Mouse (Mus musculus) limb, embryonic 15.5 days (tissue): ENCODE results near the gene 4430402I18Rik. TPM values are rescaled to one million over a fixed set of nuclear protein-coding genes. Genes with fewer than 3 reads are reported as not detected.
A peak's percentile ranks its signal among the peaks of the same experiment; 100 is the strongest.

Experiments used
- ATAC-seq: fragments of 200-750 bp; cut with Nextera tagmentation; 2 replicates; pipeline ENCODE4 v1.8.0; 2017; ENCODE audit warnings: low read depth, moderate TSS enrichment; ENCODE audit not compliant: insufficient number of reproducible peaks, low FRiP score, low TSS enrichment
- H3K27ac ChIP-seq: fragments of 300-500 bp; sonication (generic); 2 replicates; pipeline ENCODE4 v1.5.1; 2015; ENCODE audit warnings: moderate library complexity, mild to moderate bottlenecking, inconsistent platforms
- H3K27me3 ChIP-seq: fragments of 300-500 bp; sonication (generic); 2 replicates; pipeline ENCODE4 v1.6.1; 2015; ENCODE audit warnings: inconsistent platforms
- H3K36me3 ChIP-seq: fragments of 300-500 bp; sonication (generic); 2 replicates; pipeline ENCODE4 v1.6.1; 2015; ENCODE audit warnings: inconsistent platforms
- H3K4me1 ChIP-seq: fragments of 300-500 bp; sonication (generic); 2 replicates; pipeline ENCODE4 v1.6.1; 2015; ENCODE audit warnings: inconsistent platforms
- H3K4me2 ChIP-seq: fragments of 300-500 bp; sonication (generic); 2 replicates; pipeline ENCODE4 v1.6.1; 2015; ENCODE audit warnings: mild to moderate bottlenecking, inconsistent platforms
- H3K4me3 ChIP-seq: fragments of 300-500 bp; sonication (generic); 2 replicates; pipeline ENCODE4 v1.5.1; 2015; ENCODE audit warnings: mild to moderate bottlenecking, inconsistent platforms
- H3K9ac ChIP-seq: fragments of 300-500 bp; sonication (generic); 2 replicates; pipeline ENCODE4 v1.6.1; 2015; ENCODE audit warnings: inconsistent platforms
- H3K9me3 ChIP-seq: fragments of 300-500 bp; sonication (generic); 2 replicates; pipeline ENCODE4 v1.6.1; 2016; ENCODE audit warnings: inconsistent platforms
- WGBS: fragments of 180-500 bp; shearing (Covaris S2); methylation state at CpG from one replicate; pipeline ENCODE4 v1.1.7; 2015; 5-methylcytosine and 5-hydroxymethylcytosine counted together
- polyA plus RNA-seq: library from polyadenylated mRNA; unstranded; fragments of >200 nt; fragmentation: Nextera tagmentation; extraction: Ambion mirVana; gene quantifications from 2 replicates; pipeline ENCODE4 v1.2.1, GENCODE M21; 2015

Gene 4430402I18Rik
- polyA plus RNA-seq, 1 experiment from 2014 or later, result 0.47 TPM

DNA sequence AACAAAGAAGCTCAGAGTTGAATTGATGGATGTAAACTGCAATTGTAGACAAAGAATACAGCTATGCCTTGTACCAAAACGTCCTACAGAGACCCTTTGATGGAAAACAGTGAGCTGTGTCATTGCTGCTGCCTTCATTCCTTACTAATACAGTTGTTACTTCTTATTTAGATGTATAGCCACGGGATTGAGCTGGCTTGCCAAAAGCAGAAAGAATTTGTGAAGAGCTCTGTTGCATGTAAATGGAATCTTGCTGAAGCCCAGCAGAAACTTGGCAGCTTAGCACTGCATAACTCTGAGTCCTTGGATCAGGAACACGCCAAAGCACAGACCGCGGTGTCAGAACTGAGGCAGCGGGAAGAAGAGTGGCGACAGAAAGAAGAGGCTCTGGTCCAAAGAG, 27.3 kb upstream of the 4430402I18Rik start:
- H3K4me1 ChIP-seq, result peaks cover 11% of the 10 kb centered on the region
- no peak for ATAC-seq
- no peak overlapping the region for H3K4me3 ChIP-seq
- no peaks in the 10 kb centered on the region for H3K27me3 ChIP-seq
- H3K36me3 ChIP-seq, result peaks cover 21% of the 10 kb centered on the region
- H3K9ac ChIP-seq, result no peak overlapping the region
- WGBS, result 78% methylated on average over 7 of the region's 7 CpGs
- no peak overlapping the region for H3K4me2 ChIP-seq
- H3K27ac ChIP-seq, result no peak overlapping the region
- H3K9me3 ChIP-seq, result no peaks in the 10 kb centered on the region

GRCm38 (mm10) chr19:28991391-28991790, 23.8 kb upstream of the 4430402I18Rik start:
- Histone ChIP-seq H3K4me3 (peak overlapping the region; percentile 96), H3K36me3 (peaks cover 21% of the 10 kb centered on the region), H3K4me1 (peaks cover 17% of the 10 kb centered on the region), H3K9me3 (no peaks in the 10 kb centered on the region), H3K9ac (0 out of 2 replicates have a peak overlapping the region, but pooled peaks have one; percentile 71), H3K27ac (no peak overlapping the region; the same call in 1 of the 2 replicates), H3K4me2 (peak overlapping the region; percentile 76), H3K27me3 (no peaks in the 10 kb centered on the region)
- ATAC-seq, result no peak
- WGBS, result 67% methylated on average over 5 of the region's 5 CpGs

DNA sequence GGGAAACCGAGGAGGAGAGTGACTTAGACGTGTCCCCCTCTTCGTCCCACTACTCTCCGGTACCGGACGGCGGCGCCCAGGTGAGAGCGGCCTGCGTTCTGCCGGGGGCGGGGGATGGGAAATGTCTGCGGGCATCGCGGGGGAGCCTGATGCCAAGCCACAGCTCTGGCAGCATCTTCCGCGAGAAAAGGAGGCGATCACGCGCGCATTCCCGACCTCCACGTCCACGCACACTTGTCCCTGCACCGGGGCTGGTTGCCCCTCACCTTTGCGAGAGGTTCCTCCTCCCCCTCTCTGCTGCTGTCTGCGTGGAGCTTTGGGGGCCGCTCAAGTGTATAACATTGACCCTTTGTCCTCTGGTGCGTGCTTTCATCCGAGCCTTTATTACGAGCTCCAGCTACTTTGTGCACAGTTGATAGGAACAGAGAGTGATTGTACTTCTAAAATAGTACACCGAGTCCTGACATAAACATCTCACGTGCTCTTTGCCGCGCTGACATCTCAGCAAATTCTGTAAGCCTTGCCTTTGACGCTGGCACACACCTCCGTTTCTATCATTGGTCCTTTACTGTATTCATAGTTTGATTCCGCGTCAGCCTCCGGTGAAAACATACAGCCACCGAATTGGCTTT, 23.1 kb upstream of the 4430402I18Rik start:
- Histone ChIP-seq H3K4me2 (peak overlapping the region; percentile 76), H3K9ac (peak overlapping the region; percentile 71), H3K27me3 (no peaks in the 10 kb centered on the region), H3K9me3 (no peaks in the 10 kb centered on the region), H3K27ac (peak overlapping the region; percentile 91), H3K4me1 (peaks cover 17% of the 10 kb centered on the region), H3K36me3 (peaks cover 17% of the 10 kb centered on the region), H3K4me3 (peak overlapping the region; percentile 96)
- ATAC-seq, result 0 out of 2 replicates have a peak, but pooled peaks have one; percentile 12
- under 1% methylated on average over 36 of the region's 41 CpGs for WGBS

DNA sequence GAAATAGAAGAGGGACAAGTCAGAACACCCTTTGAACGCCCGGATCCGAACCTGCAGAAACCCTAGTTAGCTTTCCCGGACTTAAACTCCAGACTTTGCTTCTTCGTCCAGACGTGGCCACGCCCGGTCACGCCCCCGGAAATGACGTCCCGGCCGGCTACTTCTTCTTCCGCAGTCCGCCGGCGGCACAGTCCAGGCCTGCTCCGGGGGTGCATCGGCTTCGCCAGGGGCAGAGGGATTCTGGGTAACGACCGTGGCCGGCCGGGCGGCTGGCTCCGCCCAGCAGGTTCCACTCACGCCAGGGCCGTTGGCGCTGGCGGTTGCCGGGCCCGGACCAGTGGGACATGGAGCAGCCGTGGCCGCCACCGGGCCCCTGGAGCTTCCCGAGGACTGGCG, 22.6 kb upstream of the 4430402I18Rik start, which contains the start of gene Cdc37l1:
Gene Cdc37l1, plus strand, starts transcription at position 159 of the 396 bp plus-strand sequence.
- H3K4me3 ChIP-seq, result peak within 1 kb of the TSS; percentile 96
- H3K9ac ChIP-seq, result peak within 1 kb of the TSS; percentile 71
- H3K27me3 ChIP-seq, result no peaks in the 10 kb centered on the region
- H3K9me3 ChIP-seq, result no peaks in the 10 kb centered on the region
- peaks cover 17% of the 10 kb centered on the region for H3K4me1 ChIP-seq
- H3K4me2 ChIP-seq, result peak within 1 kb of the TSS; percentile 76
- WGBS, result under 1% methylated on average over 36 of the region's 37 CpGs
- peak; percentile 93 for ATAC-seq
- peaks cover 12% of the 10 kb centered on the region for H3K36me3 ChIP-seq
- peak within 1 kb of the TSS; percentile 91 for H3K27ac ChIP-seq

DNA sequence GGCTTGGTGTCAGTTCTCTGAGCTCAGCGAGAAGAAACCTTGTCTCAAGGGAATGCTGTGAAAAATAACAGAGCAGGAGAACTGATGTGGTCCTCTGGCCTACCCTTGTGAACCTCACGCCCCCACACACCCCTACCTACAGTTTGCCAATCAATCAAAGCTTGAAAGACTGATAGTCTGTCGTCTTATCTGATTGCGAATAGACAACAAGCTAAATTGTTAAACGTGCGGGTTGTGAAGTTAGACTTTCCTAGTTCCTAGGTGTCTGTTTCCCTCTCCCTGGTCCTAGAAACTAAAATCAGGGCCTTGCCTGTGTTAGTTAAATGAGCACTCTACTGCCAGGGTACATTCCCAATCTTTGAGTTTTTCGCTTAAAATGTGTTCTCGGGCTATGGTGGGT, 21.9 kb upstream of the 4430402I18Rik start:
- peak overlapping the region; percentile 96 for H3K4me3 ChIP-seq
- ATAC-seq, result no peak
- peak overlapping the region; percentile 76 for H3K4me2 ChIP-seq
- peaks cover 17% of the 10 kb centered on the region for H3K4me1 ChIP-seq
- H3K9ac ChIP-seq, result peak overlapping the region; percentile 71
- peak overlapping the region; percentile 91 for H3K27ac ChIP-seq
- WGBS, result 69% methylated on average over 8 of the region's 8 CpGs
- H3K36me3 ChIP-seq, result peaks cover 7% of the 10 kb centered on the region; the same call in 1 of the 2 replicates
- no peaks in the 10 kb centered on the region for H3K9me3 ChIP-seq
- no peaks in the 10 kb centered on the region for H3K27me3 ChIP-seq

GRCm38 (mm10) chr19:28982617-28983016, 15.0 kb upstream of the 4430402I18Rik start:
- Histone ChIP-seq H3K27me3 (no peaks in the 10 kb centered on the region), H3K4me1 (no peaks in the 10 kb centered on the region), H3K36me3 (no peaks in the 10 kb centered on the region), H3K9me3 (no peaks in the 10 kb centered on the region), H3K4me3 (no peak overlapping the region), H3K4me2 (no peak overlapping the region), H3K9ac (no peak overlapping the region), H3K27ac (no peak overlapping the region)
- no peak for ATAC-seq
- 75% methylated on average over 7 of the region's 7 CpGs for WGBS

DNA sequence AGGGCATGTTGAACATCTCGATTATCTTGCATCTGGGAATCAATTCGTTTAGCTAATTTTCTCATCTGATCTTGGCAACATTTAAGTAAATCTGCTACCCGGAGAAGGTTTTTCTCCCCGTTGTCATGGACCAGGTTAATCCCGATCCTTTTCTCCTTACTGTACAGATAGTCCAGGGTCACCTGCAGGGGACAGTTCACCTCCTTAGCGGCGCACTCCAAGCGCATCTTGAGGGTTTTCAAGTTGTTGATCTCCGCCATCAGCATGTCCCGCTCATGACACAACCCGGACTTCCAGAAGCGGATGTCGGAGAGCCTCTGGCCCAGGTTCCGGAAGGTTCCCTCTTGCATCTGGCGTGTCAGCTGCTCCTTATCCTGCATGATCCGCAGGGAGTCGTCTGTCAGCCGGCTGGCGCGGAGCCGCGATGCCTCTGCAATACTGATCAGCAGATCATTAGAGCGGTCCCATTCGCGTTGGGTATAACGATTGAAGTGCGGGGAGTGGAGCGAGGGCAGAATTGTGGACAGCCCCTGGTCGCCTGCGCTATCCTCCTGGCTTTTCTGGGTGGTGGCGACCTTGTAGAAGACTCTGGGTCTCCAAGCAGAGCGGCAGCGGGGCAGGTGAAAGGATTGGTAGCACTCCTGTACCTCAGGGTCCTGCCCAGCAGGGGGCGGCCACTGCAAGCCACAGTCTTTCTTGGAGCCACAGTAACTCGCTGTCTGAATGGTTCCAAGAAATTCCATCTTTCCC, 7.4 kb upstream of the 4430402I18Rik start:
- Histone ChIP-seq H3K36me3 (no peaks in the 10 kb centered on the region), H3K9ac (no peak overlapping the region), H3K27ac (no peak overlapping the region), H3K4me2 (peak overlapping the region; percentile 64), H3K4me3 (peak overlapping the region; percentile 31), H3K4me1 (peaks cover 4% of the 10 kb centered on the region; the same call in 1 of the 2 replicates), H3K27me3 (peaks cover 6% of the 10 kb centered on the region; the same call in 1 of the 2 replicates), H3K9me3 (no peaks in the 10 kb centered on the region)
- no peak for ATAC-seq
- WGBS, result 16% methylated on average over 35 of the region's 35 CpGs

- Histone ChIP-seq H3K27me3 (peaks cover 3% of the 10 kb centered on the region; the same call in 1 of the 2 replicates), H3K36me3 (no peaks in the 10 kb centered on the region), H3K9ac (no peak overlapping the region), H3K4me2 (no peak overlapping the region), H3K4me1 (peaks cover 7% of the 10 kb centered on the region; the same call in 1 of the 2 replicates), H3K27ac (no peak overlapping the region), H3K4me3 (no peak overlapping the region), H3K9me3 (no peaks in the 10 kb centered on the region)
- 53% methylated on average over 11 of the region's 11 CpGs for WGBS
- no peak for ATAC-seq
These were observed 2.7 kb upstream of the 4430402I18Rik start for GRCm38 (mm10) chr19:28970251-28970650.

GRCm38 (mm10) chr19:28969231-28969630, 1.6 kb upstream of the 4430402I18Rik start:
- H3K4me2 ChIP-seq, result no peak overlapping the region
- H3K4me1 ChIP-seq, result peaks cover 10% of the 10 kb centered on the region
- WGBS, result 71% methylated on average over 5 of the region's 5 CpGs
- no peaks in the 10 kb centered on the region for H3K27me3 ChIP-seq
- no peak overlapping the region for H3K4me3 ChIP-seq
- H3K27ac ChIP-seq, result no peak overlapping the region
- H3K9me3 ChIP-seq, result no peaks in the 10 kb centered on the region
- no peaks in the 10 kb centered on the region for H3K36me3 ChIP-seq
- no peak for ATAC-seq
- no peak overlapping the region for H3K9ac ChIP-seq

DNA sequence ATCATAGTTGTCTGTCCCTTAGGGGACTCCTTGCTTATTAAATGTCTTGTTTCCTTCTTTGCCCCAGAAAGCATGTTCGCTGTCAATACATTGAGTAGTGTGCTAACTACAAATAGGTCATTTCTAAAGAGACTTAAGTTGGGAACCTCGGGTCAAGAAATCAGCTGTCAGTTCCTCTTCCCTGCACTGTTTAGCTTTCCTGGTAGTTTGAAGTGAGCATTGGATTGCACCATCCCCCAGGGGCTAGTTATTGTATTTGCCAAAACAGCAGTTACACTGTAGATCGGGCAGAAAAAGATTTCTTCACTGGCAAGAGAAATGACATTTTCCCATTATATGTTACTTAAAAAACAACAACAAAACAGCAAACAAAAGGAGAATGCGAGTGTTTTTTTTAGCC, 578 bp upstream of the 4430402I18Rik start:
- Histone ChIP-seq H3K27ac (no peak overlapping the region), H3K4me3 (no peak overlapping the region), H3K27me3 (no peaks in the 10 kb centered on the region), H3K9me3 (no peaks in the 10 kb centered on the region), H3K4me2 (no peak overlapping the region), H3K36me3 (no peaks in the 10 kb centered on the region), H3K9ac (no peak overlapping the region), H3K4me1 (peaks cover 11% of the 10 kb centered on the region)
- ATAC-seq, result no peak
- 72% methylated on average over 4 of the region's 4 CpGs for WGBS

DNA sequence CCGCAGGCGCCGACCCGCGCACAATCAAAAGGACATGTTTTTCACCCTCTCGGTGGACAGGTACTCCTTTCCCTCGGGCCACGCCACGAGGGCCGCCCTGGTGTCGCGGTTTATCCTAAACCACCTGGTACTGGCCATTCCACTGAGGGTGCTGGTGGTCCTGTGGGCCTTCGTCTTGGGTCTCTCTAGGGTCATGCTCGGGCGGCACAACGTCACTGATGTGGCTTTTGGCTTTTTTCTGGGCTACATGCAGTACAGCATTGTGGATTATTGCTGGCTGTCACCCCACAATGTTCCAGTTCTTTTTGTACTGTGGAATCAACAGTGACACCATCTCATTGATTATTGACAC, 3.1 kb downstream of the 4430402I18Rik start:
- Histone ChIP-seq H3K9ac (peak overlapping the region; percentile 77), H3K4me2 (peak overlapping the region; percentile 92), H3K27ac (no peak overlapping the region), H3K36me3 (no peaks in the 10 kb centered on the region), H3K4me1 (peaks cover 11% of the 10 kb centered on the region), H3K4me3 (peak overlapping the region; percentile 89), H3K27me3 (no peaks in the 10 kb centered on the region), H3K9me3 (no peaks in the 10 kb centered on the region)
- 0 out of 2 replicates have a peak, but pooled peaks have one; percentile 19 for ATAC-seq
- WGBS, result 7% methylated on average over 16 of the region's 16 CpGs
